Mouse (Mus musculus): Measurements from ENCODE around the gene Tdrd3.

GRCm38 (mm10) chr14:87475721-87476359 is 59.4 kb downstream of the Tdrd3 start:
- TF ChIP-seq CTCF (conservative IDR thresholded peaks at IDR 0.05; ENCODE audit: insufficient read depth, insufficient read length, low read depth, low read length), result no peak
- no peak for TF ChIP-seq POLR2A (IDR thresholded peaks at IDR 0.05; ENCODE audit: low read depth, low read length)

Measured in kidney, adult 2 months (tissue).